Mouse (Mus musculus): ENCODE results near the gene Prkcq. TPM values are rescaled to one million over a fixed set of nuclear protein-coding genes. Genes with fewer than 3 reads are reported as not detected.

The Prkcq gene
- total RNA-seq (2014; rRNA removed) (1.6 and 1.8 TPM in 2 replicates), polyA plus RNA-seq (2012; rRNA removed) (0.29 and 0.41 TPM in 2 replicates)

DNA sequence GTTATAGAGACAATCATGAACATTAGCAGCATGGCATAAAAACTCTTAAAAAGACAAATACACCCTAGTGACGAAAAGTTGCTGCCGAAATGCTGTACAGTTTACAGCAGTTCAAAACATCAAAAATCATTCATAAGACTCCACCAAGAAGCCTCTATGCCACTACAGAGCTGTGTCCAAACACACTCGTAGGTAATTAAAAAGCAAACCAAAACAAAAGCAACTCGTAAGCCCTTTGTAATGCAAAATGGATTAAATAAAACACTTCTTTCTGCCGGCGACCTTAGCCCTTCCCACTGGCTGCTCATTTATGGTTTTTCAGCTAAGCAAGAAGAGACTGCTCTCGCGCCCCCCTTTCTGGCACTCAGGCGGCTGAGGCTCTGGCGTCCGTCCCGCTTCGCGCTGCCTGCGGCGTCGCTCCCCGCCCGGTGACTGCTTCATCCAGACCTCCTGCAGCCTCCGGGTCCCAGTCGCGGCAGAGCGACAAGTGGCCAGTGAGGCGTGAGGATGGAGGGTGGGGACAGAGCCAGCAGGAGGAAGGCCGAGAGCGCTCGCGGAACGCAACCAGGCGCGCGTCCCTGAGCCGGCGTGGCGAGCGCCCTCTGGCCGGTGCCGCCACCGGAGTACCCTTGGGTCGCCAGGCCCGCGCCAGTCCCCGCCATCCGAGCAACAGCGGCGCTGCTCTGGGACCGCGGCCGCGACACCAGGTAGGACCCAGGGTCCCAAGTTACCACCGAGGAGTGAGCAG, at the start of gene Prkcq:
Gene Prkcq, plus strand, starts transcription at position 355 of the 748 bp plus-strand sequence.
- Histone ChIP-seq H3K9ac (ENCODE audit: low read depth, low read length) (peak within 1 kb of the TSS; percentile 83), H3K27me3 (ENCODE audit: control insufficient read depth, insufficient read depth, low read length) (peaks cover 4% of the 10 kb centered on the region; the same call in 1 of the 2 replicates), H3K36me3 (ENCODE audit: control insufficient read depth, insufficient read depth, low read length) (no peaks in the 10 kb centered on the region), H3K27ac (replicated peaks; ENCODE audit: insufficient read depth, low read depth, low read length) (peak within 1 kb of the TSS; percentile 79), H3K79me2 (ENCODE audit: control insufficient read depth, insufficient read depth, low read length) (no peaks in the 10 kb centered on the region), H3K4me3 (ENCODE audit: insufficient read depth, low read depth, low read length) (peak within 1 kb of the TSS; percentile 76), H3K4me1 (ENCODE audit: control insufficient read depth, insufficient read depth, low read length) (no peaks in the 10 kb centered on the region)
- TF ChIP-seq CTCF (IDR thresholded peaks at IDR 0.05; ENCODE audit: low read depth, low read length) (no peak), POLR2A (IDR thresholded peaks at IDR 0.05; ENCODE audit: extremely low read depth, insufficient read depth, low read length) (no peak)
- DNase-seq (ENCODE audit: extremely low read depth, low read depth, low spot score), result no peak
- WGBS, result 3% methylated on average over 51 of the region's 51 CpGs

DNA sequence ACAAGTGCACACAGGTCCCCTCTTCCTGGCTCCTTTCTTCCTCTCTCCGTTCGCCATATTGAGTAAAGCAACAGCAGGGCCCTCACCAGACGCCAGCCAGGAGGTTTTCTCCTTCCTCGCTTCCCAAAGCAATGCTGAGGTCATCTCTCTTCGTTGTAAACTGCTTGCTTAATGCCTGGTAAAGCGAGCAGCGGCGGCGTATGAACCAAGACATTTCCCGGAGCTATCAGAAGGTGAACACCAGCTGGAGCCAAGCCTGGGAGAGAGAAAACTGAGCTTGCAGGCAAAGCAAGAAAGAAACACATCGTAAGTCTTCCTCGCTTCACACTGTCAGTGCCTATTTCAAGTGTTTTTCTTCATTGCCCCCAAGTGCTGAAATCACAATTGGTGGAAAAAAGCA, 41.0 kb upstream of the Prkcq start:
- WGBS, result 87% methylated on average over 12 of the region's 12 CpGs
- Histone ChIP-seq H3K4me3 (ENCODE audit: insufficient read depth, low read depth, low read length) (no peak overlapping the region), H3K9ac (ENCODE audit: low read depth, low read length) (no peak overlapping the region), H3K4me1 (ENCODE audit: control insufficient read depth, insufficient read depth, low read length) (no peaks in the 10 kb centered on the region), H3K27me3 (ENCODE audit: control insufficient read depth, insufficient read depth, low read length) (no peaks in the 10 kb centered on the region), H3K27ac (replicated peaks; ENCODE audit: insufficient read depth, low read depth, low read length) (no peak overlapping the region), H3K79me2 (ENCODE audit: control insufficient read depth, insufficient read depth, low read length) (no peaks in the 10 kb centered on the region), H3K36me3 (ENCODE audit: control insufficient read depth, insufficient read depth, low read length) (no peaks in the 10 kb centered on the region)
- TF ChIP-seq POLR2A (IDR thresholded peaks at IDR 0.05; ENCODE audit: extremely low read depth, insufficient read depth, low read length) (no peak), CTCF (IDR thresholded peaks at IDR 0.05; ENCODE audit: low read depth, low read length) (no peak)
- no peak for DNase-seq (ENCODE audit: extremely low read depth, low read depth, low spot score)

DNA sequence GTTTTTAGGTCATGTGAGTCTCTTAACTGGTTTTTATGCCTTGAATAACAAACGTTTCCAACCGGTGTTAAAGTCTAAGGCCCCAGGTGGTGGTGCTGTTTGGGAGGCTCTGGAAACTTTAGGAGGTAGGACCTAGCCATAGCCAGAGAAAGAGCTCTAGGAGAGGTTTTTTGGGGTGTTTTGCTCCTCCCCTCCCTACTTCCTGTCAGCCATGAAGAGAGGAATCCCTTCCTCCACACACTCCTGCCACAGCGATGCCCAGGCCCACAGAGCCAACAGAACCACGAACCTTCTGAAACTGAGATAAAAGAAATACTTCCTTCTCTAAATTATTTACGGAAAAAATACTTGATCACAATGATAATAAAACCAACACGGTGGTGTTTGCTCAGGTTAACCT, 36.2 kb upstream of the Prkcq start:
- Histone ChIP-seq H3K36me3 (ENCODE audit: control insufficient read depth, insufficient read depth, low read length) (no peaks in the 10 kb centered on the region), H3K27ac (replicated peaks; ENCODE audit: insufficient read depth, low read depth, low read length) (no peak overlapping the region), H3K79me2 (ENCODE audit: control insufficient read depth, insufficient read depth, low read length) (no peaks in the 10 kb centered on the region), H3K27me3 (ENCODE audit: control insufficient read depth, insufficient read depth, low read length) (no peaks in the 10 kb centered on the region), H3K4me3 (ENCODE audit: insufficient read depth, low read depth, low read length) (no peak overlapping the region), H3K4me1 (ENCODE audit: control insufficient read depth, insufficient read depth, low read length) (no peaks in the 10 kb centered on the region), H3K9ac (ENCODE audit: low read depth, low read length) (no peak overlapping the region)
- TF ChIP-seq CTCF (IDR thresholded peaks at IDR 0.05; ENCODE audit: low read depth, low read length), result no peak
- TF ChIP-seq POLR2A (IDR thresholded peaks at IDR 0.05; ENCODE audit: extremely low read depth, insufficient read depth, low read length), result no peak
- WGBS, result 60% methylated on average over 6 of the region's 6 CpGs
- DNase-seq (ENCODE audit: extremely low read depth, low read depth, low spot score), result no peak

DNA sequence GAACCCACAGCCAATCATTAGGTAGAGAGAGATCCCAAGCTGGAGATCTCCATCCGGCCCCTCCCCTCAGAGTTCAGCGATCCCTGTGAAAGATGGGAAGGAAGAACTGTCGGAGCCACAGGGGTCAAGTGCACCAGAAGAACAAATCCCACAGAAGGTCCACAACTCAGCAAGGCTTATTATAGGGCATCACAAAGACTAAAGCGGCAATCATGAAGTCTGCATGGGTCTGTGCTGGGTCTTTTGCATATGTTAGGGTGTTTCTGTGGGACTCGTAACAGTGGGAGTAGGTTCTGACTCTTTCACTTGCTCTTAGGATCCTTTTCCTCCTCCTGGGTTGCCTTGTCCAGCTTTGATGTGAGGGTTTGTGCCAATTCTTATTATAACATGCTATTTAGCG, 33.8 kb upstream of the Prkcq start:
- H3K36me3 ChIP-seq (ENCODE audit: control insufficient read depth, insufficient read depth, low read length), result no peaks in the 10 kb centered on the region
- TF ChIP-seq POLR2A (IDR thresholded peaks at IDR 0.05; ENCODE audit: extremely low read depth, insufficient read depth, low read length) (no peak), CTCF (IDR thresholded peaks at IDR 0.05; ENCODE audit: low read depth, low read length) (no peak)
- no peaks in the 10 kb centered on the region for H3K27me3 ChIP-seq (ENCODE audit: control insufficient read depth, insufficient read depth, low read length)
- DNase-seq (ENCODE audit: extremely low read depth, low read depth, low spot score), result no peak
- no peak overlapping the region for H3K4me3 ChIP-seq (ENCODE audit: insufficient read depth, low read depth, low read length)
- 85% methylated on average over 6 of the region's 6 CpGs for WGBS
- H3K9ac ChIP-seq (ENCODE audit: low read depth, low read length), result no peak overlapping the region
- H3K4me1 ChIP-seq (ENCODE audit: control insufficient read depth, insufficient read depth, low read length), result no peaks in the 10 kb centered on the region
- H3K27ac ChIP-seq (replicated peaks; ENCODE audit: insufficient read depth, low read depth, low read length), result no peak overlapping the region
- no peaks in the 10 kb centered on the region for H3K79me2 ChIP-seq (ENCODE audit: control insufficient read depth, insufficient read depth, low read length)

DNA sequence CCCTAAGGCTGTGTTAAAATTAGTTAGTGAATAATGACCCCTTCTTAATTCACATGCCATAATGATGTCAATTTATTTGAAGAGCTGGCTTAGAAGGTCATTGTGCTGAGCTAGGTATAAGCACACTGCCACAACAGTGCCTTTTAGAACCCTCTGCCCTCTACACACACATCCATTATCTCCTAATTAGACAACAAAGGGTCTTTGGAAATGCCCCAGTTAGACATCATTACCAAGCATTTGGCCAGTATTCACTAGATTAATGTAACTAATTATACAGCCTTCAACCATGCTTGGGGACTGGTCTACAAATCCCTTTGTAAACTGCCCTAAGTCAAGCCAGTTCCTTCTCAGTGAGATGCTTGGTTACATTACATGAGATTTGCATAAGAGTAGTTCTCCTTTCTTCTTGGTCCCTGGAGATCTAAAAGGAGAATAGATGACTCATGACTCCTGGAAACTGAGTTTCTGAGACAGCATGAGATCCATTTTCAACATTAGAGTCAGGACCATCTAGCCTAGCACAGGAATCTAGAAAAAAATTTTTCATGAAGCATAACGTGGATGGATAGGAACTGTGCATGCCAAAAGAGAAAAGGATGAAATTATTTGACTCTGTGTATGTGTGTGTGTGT, 32.3 kb upstream of the Prkcq start:
- no peaks in the 10 kb centered on the region for H3K36me3 ChIP-seq (ENCODE audit: control insufficient read depth, insufficient read depth, low read length)
- H3K9ac ChIP-seq (ENCODE audit: low read depth, low read length), result no peak overlapping the region
- H3K4me1 ChIP-seq (ENCODE audit: control insufficient read depth, insufficient read depth, low read length), result no peaks in the 10 kb centered on the region
- H3K27me3 ChIP-seq (ENCODE audit: control insufficient read depth, insufficient read depth, low read length), result no peaks in the 10 kb centered on the region
- 46% methylated on average over 1 of the region's 1 CpGs for WGBS
- TF ChIP-seq POLR2A (IDR thresholded peaks at IDR 0.05; ENCODE audit: extremely low read depth, insufficient read depth, low read length), result no peak
- TF ChIP-seq CTCF (IDR thresholded peaks at IDR 0.05; ENCODE audit: low read depth, low read length), result no peak
- DNase-seq (ENCODE audit: extremely low read depth, low read depth, low spot score), result no peak
- no peak overlapping the region for H3K4me3 ChIP-seq (ENCODE audit: insufficient read depth, low read depth, low read length)
- H3K27ac ChIP-seq (replicated peaks; ENCODE audit: insufficient read depth, low read depth, low read length), result no peak overlapping the region
- no peaks in the 10 kb centered on the region for H3K79me2 ChIP-seq (ENCODE audit: control insufficient read depth, insufficient read depth, low read length)

DNA sequence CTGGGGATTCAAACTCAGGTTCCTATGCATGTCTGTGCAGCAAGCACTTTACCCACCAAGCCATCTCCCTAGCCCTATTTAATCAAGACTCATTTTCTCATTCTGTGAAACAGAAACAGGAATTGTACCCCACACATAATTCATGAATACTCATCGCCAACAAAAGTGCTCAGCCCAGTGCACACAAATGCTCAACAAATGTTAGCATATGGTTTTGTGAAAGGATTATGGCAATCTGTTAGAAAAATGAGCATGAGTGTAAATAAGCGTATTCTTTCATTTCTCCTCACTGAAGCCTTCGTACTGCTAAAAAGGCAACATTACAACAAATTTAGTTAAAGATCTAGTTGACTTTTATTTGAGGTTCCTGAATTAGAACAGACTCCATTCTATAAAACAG, 31.5 kb upstream of the Prkcq start:
- no peaks in the 10 kb centered on the region for H3K4me1 ChIP-seq (ENCODE audit: control insufficient read depth, insufficient read depth, low read length)
- TF ChIP-seq POLR2A (IDR thresholded peaks at IDR 0.05; ENCODE audit: extremely low read depth, insufficient read depth, low read length) (no peak), CTCF (IDR thresholded peaks at IDR 0.05; ENCODE audit: low read depth, low read length) (no peak)
- no peaks in the 10 kb centered on the region for H3K27me3 ChIP-seq (ENCODE audit: control insufficient read depth, insufficient read depth, low read length)
- no peak overlapping the region for H3K9ac ChIP-seq (ENCODE audit: low read depth, low read length)
- DNase-seq (ENCODE audit: extremely low read depth, low read depth, low spot score), result no peak
- no peaks in the 10 kb centered on the region for H3K36me3 ChIP-seq (ENCODE audit: control insufficient read depth, insufficient read depth, low read length)
- 91% methylated on average over 3 of the region's 3 CpGs for WGBS
- no peak overlapping the region for H3K27ac ChIP-seq (replicated peaks; ENCODE audit: insufficient read depth, low read depth, low read length)
- no peak overlapping the region for H3K4me3 ChIP-seq (ENCODE audit: insufficient read depth, low read depth, low read length)
- H3K79me2 ChIP-seq (ENCODE audit: control insufficient read depth, insufficient read depth, low read length), result no peaks in the 10 kb centered on the region
